Mouse (Mus musculus): ENCODE results near the gene Son.

GRCm38 (mm10) chr16:91620185-91620584 lies 27.1 kb upstream of the Son start:
- TF ChIP-seq CTCF (IDR thresholded peaks at IDR 0.05; ENCODE audit: insufficient read depth, low read length) (no peak), POLR2A (IDR thresholded peaks at IDR 0.05; ENCODE audit: borderline replicate concordance, extremely low read depth, low read depth, low read length) (no peak)

All from lung, adult 2 months (tissue).